Mouse (Mus musculus): ENCODE data around the gene Abcg4. TPM values are rescaled to one million over a fixed set of nuclear protein-coding genes. Genes with fewer than 3 reads are reported as not detected.

Gene Abcg4
- polyA plus RNA-seq, 1 experiment from 2014 or later = 4.5 TPM

- H3K4me1 ChIP-seq (ENCODE audit: control insufficient read depth, insufficient read depth, low read length) = no peaks in the 10 kb centered on the region
Observed at GRCm38 (mm10) chr9:44243621-44244020, 44.8 kb downstream of the Abcg4 start.

GRCm38 (mm10) chr9:44241418-44241817, 47.0 kb downstream of the Abcg4 start:
- 68% methylated on average over 9 of the region's 9 CpGs for WGBS
- DNase-seq (ENCODE audit: low spot score) = no peak
- Histone ChIP-seq H3K9me3 (ENCODE audit: control insufficient read depth, low read length) (no peaks in the 10 kb centered on the region), H3K27ac (replicated peaks; ENCODE audit: low read depth, low read length) (no peak overlapping the region), H3K27me3 (replicated peaks; ENCODE audit: control insufficient read depth, insufficient read depth, low read length) (no peaks in the 10 kb centered on the region), H3K4me1 (ENCODE audit: control insufficient read depth, insufficient read depth, low read length) (no peaks in the 10 kb centered on the region), H3K4me3 (ENCODE audit: low read depth, low read length) (no peak overlapping the region), H3K9ac (ENCODE audit: low read depth, low read length) (no peak overlapping the region), H3K36me3 (ENCODE audit: control insufficient read depth, insufficient read depth, low read length) (no peaks in the 10 kb centered on the region), H3K4me2 (ENCODE audit: low read depth, low read length) (no peak overlapping the region)
- ATAC-seq (ENCODE audit: low read depth) = no peak

More at GRCm38 (mm10) chr9:44243621-44244020, 44.8 kb downstream of the Abcg4 start:
- Histone ChIP-seq H3K4me3 (ENCODE audit: low read depth, low read length) (no peak overlapping the region), H3K4me2 (ENCODE audit: low read depth, low read length) (no peak overlapping the region), H3K36me3 (ENCODE audit: control insufficient read depth, insufficient read depth, low read length) (no peaks in the 10 kb centered on the region), H3K27me3 (replicated peaks; ENCODE audit: control insufficient read depth, insufficient read depth, low read length) (no peaks in the 10 kb centered on the region), H3K27ac (replicated peaks; ENCODE audit: low read depth, low read length) (no peak overlapping the region), H3K9me3 (ENCODE audit: control insufficient read depth, low read length) (no peaks in the 10 kb centered on the region), H3K9ac (ENCODE audit: low read depth, low read length) (no peak overlapping the region)
- DNase-seq (ENCODE audit: low spot score) (no peak), ATAC-seq (ENCODE audit: low read depth) (no peak)
- 48% methylated on average over 2 of the region's 2 CpGs for WGBS

- ATAC-seq (ENCODE audit: low read depth) = no peak
- no peaks in the 10 kb centered on the region for H3K36me3 ChIP-seq (ENCODE audit: control insufficient read depth, insufficient read depth, low read length)
Observed at GRCm38 (mm10) chr9:44240911-44241310, 47.5 kb downstream of the Abcg4 start.

GRCm38 (mm10) chr9:44240399-44240798, 48.0 kb downstream of the Abcg4 start, which contains the start of gene Ccdc153:
TSS of gene Ccdc153 (plus strand) at chr9:44240676.
- Histone ChIP-seq H3K4me3 (ENCODE audit: low read depth, low read length) (no peak within 1 kb of the TSS), H3K27ac (replicated peaks; ENCODE audit: low read depth, low read length) (no peak within 1 kb of the TSS), H3K4me1 (ENCODE audit: control insufficient read depth, insufficient read depth, low read length) (no peaks in the 10 kb centered on the region), H3K4me2 (ENCODE audit: low read depth, low read length) (no peak within 1 kb of the TSS), H3K36me3 (ENCODE audit: control insufficient read depth, insufficient read depth, low read length) (no peaks in the 10 kb centered on the region), H3K9ac (ENCODE audit: low read depth, low read length) (no peak within 1 kb of the TSS), H3K9me3 (ENCODE audit: control insufficient read depth, low read length) (no peaks in the 10 kb centered on the region), H3K27me3 (replicated peaks; ENCODE audit: control insufficient read depth, insufficient read depth, low read length) (no peaks in the 10 kb centered on the region)
- ATAC-seq (ENCODE audit: low read depth) (no peak), DNase-seq (ENCODE audit: low spot score) (no peak)
- whole genome bisulfite sequencing = 39% methylated on average over 2 of the region's 2 CpGs

More at GRCm38 (mm10) chr9:44240911-44241310, 47.5 kb downstream of the Abcg4 start:
- no peaks in the 10 kb centered on the region for H3K27me3 ChIP-seq (replicated peaks; ENCODE audit: control insufficient read depth, insufficient read depth, low read length)
- 51% methylated on average over 5 of the region's 5 CpGs for WGBS
- H3K4me1 ChIP-seq (ENCODE audit: control insufficient read depth, insufficient read depth, low read length) = no peaks in the 10 kb centered on the region
- no peak overlapping the region for H3K4me3 ChIP-seq (ENCODE audit: low read depth, low read length)
- H3K9ac ChIP-seq (ENCODE audit: low read depth, low read length) = no peak overlapping the region
- H3K9me3 ChIP-seq (ENCODE audit: control insufficient read depth, low read length) = no peaks in the 10 kb centered on the region
- no peak overlapping the region for H3K27ac ChIP-seq (replicated peaks; ENCODE audit: low read depth, low read length)
- no peak for DNase-seq (ENCODE audit: low spot score)
- H3K4me2 ChIP-seq (ENCODE audit: low read depth, low read length) = no peak overlapping the region

- no peak overlapping the region for H3K4me3 ChIP-seq (ENCODE audit: low read depth, low read length)
- no peak overlapping the region for H3K4me2 ChIP-seq (ENCODE audit: low read depth, low read length)
- ATAC-seq (ENCODE audit: low read depth) = 0 out of 2 replicates have a peak, but pooled peaks have one; percentile 53
- no peaks in the 10 kb centered on the region for H3K4me1 ChIP-seq (ENCODE audit: control insufficient read depth, insufficient read depth, low read length)
- no peak overlapping the region for H3K27ac ChIP-seq (replicated peaks; ENCODE audit: low read depth, low read length)
- WGBS = 12% methylated on average over 5 of the region's 5 CpGs
- no peaks in the 10 kb centered on the region for H3K9me3 ChIP-seq (ENCODE audit: control insufficient read depth, low read length)
- peak; percentile 74 for DNase-seq (ENCODE audit: low spot score)
- H3K27me3 ChIP-seq (replicated peaks; ENCODE audit: control insufficient read depth, insufficient read depth, low read length) = no peaks in the 10 kb centered on the region
- H3K9ac ChIP-seq (ENCODE audit: low read depth, low read length) = no peak overlapping the region
- H3K36me3 ChIP-seq (ENCODE audit: control insufficient read depth, insufficient read depth, low read length) = no peaks in the 10 kb centered on the region
Observed at GRCm38 (mm10) chr9:44239447-44239846, 49.0 kb downstream of the Abcg4 start.

- H3K27ac ChIP-seq (replicated peaks; ENCODE audit: low read depth, low read length) = no peak overlapping the region
- H3K36me3 ChIP-seq (ENCODE audit: control insufficient read depth, insufficient read depth, low read length) = no peaks in the 10 kb centered on the region
- no peak for ATAC-seq (ENCODE audit: low read depth)
- WGBS = 79% methylated on average over 17 of the region's 17 CpGs
- no peak overlapping the region for H3K4me3 ChIP-seq (ENCODE audit: low read depth, low read length)
- no peak overlapping the region for H3K4me2 ChIP-seq (ENCODE audit: low read depth, low read length)
- no peak for DNase-seq (ENCODE audit: low spot score)
- no peaks in the 10 kb centered on the region for H3K4me1 ChIP-seq (ENCODE audit: control insufficient read depth, insufficient read depth, low read length)
- no peaks in the 10 kb centered on the region for H3K9me3 ChIP-seq (ENCODE audit: control insufficient read depth, low read length)
- no peak overlapping the region for H3K9ac ChIP-seq (ENCODE audit: low read depth, low read length)
- H3K27me3 ChIP-seq (replicated peaks; ENCODE audit: control insufficient read depth, insufficient read depth, low read length) = no peaks in the 10 kb centered on the region
Observed at GRCm38 (mm10) chr9:44238501-44239190, 49.8 kb downstream of the Abcg4 start.

GRCm38 (mm10) chr9:44237128-44237527, 51.3 kb downstream of the Abcg4 start:
- WGBS = 55% methylated on average over 4 of the region's 4 CpGs
- Histone ChIP-seq H3K9me3 (ENCODE audit: control insufficient read depth, low read length) (no peaks in the 10 kb centered on the region), H3K27me3 (replicated peaks; ENCODE audit: control insufficient read depth, insufficient read depth, low read length) (no peaks in the 10 kb centered on the region), H3K36me3 (ENCODE audit: control insufficient read depth, insufficient read depth, low read length) (no peaks in the 10 kb centered on the region), H3K4me1 (ENCODE audit: control insufficient read depth, insufficient read depth, low read length) (peaks cover 4% of the 10 kb centered on the region), H3K4me2 (ENCODE audit: low read depth, low read length) (no peak overlapping the region), H3K4me3 (ENCODE audit: low read depth, low read length) (no peak overlapping the region), H3K27ac (replicated peaks; ENCODE audit: low read depth, low read length) (no peak overlapping the region), H3K9ac (ENCODE audit: low read depth, low read length) (0 out of 2 replicates have a peak overlapping the region, but pooled peaks have one; percentile 27)
- ATAC-seq (ENCODE audit: low read depth) = no peak
- no peak for DNase-seq (ENCODE audit: low spot score)

GRCm38 (mm10) chr9:44236601-44237000, 51.8 kb downstream of the Abcg4 start:
- 0 out of 2 replicates have a peak overlapping the region, but pooled peaks have one; percentile 27 for H3K9ac ChIP-seq (ENCODE audit: low read depth, low read length)
- 44% methylated on average over 4 of the region's 4 CpGs for WGBS
- no peaks in the 10 kb centered on the region for H3K9me3 ChIP-seq (ENCODE audit: control insufficient read depth, low read length)
- H3K4me2 ChIP-seq (ENCODE audit: low read depth, low read length) = no peak overlapping the region
- no peaks in the 10 kb centered on the region for H3K27me3 ChIP-seq (replicated peaks; ENCODE audit: control insufficient read depth, insufficient read depth, low read length)
- H3K27ac ChIP-seq (replicated peaks; ENCODE audit: low read depth, low read length) = no peak overlapping the region
- H3K4me3 ChIP-seq (ENCODE audit: low read depth, low read length) = no peak overlapping the region
- ATAC-seq (ENCODE audit: low read depth) (no peak), DNase-seq (ENCODE audit: low spot score) (no peak)
- peaks cover 9% of the 10 kb centered on the region for H3K4me1 ChIP-seq (ENCODE audit: control insufficient read depth, insufficient read depth, low read length)
- no peaks in the 10 kb centered on the region for H3K36me3 ChIP-seq (ENCODE audit: control insufficient read depth, insufficient read depth, low read length)
